Mouse (Mus musculus) midbrain, embryonic 14.5 days (tissue): ENCODE data around the gene Vmn1r104. TPM values are rescaled to one million over a fixed set of nuclear protein-coding genes. Genes with fewer than 3 reads are reported as not detected.
"Not testable (repeated sequence)": the region's sequence is repeated elsewhere in the genome, so short reads cannot be mapped to it uniquely, and the experiment has no call there.

Experiments used
- ATAC-seq: fragments of 200-750 bp; cut with Nextera tagmentation; 2 replicates; pipeline ENCODE4 v1.8.0; 2017; ENCODE audit warnings: moderate number of reproducible peaks, moderate library complexity; ENCODE audit not compliant: low FRiP score, low TSS enrichment
- DNase-seq: peaks from one replicate; pipeline ENCODE4 v3.0.0-alpha.2; 2015
- H3K27ac ChIP-seq: fragments of 300-500 bp; sonication (generic); replicated peaks from 2 replicates; pipeline ENCODE4 v1.5.1; 2014; ENCODE audit warnings: mild to moderate bottlenecking, low read depth, low read length, moderate library complexity
- H3K27me3 ChIP-seq: fragments of 300-500 bp; sonication (generic); 2 replicates; pipeline ENCODE4 v1.6.1; 2014; ENCODE audit warnings: low read length, control low read depth, mixed read lengths; ENCODE audit not compliant: control insufficient read depth, insufficient read depth
- H3K36me3 ChIP-seq: fragments of 300-500 bp; sonication (generic); 2 replicates; pipeline ENCODE4 v1.6.1; 2014; ENCODE audit warnings: low read length, control low read depth; ENCODE audit not compliant: control insufficient read depth, insufficient read depth
- H3K4me1 ChIP-seq: fragments of 300-500 bp; sonication (generic); 2 replicates; pipeline ENCODE4 v1.6.1; 2014; ENCODE audit warnings: mild to moderate bottlenecking, antibody characterized with exemption, low read length, control low read depth; ENCODE audit not compliant: control insufficient read depth, insufficient read depth
- H3K4me2 ChIP-seq: fragments of 300-500 bp; sonication (generic); 2 replicates; pipeline ENCODE4 v1.6.1; 2014; ENCODE audit warnings: mild to moderate bottlenecking, low read length, moderate library complexity
- H3K4me3 ChIP-seq: fragments of 300-500 bp; sonication (generic); replicated peaks from 2 replicates; pipeline ENCODE4 v1.5.1; 2014; ENCODE audit warnings: low read depth, low read length
- H3K9ac ChIP-seq: fragments of 300-500 bp; sonication (generic); replicated peaks from 2 replicates; pipeline ENCODE4 v1.6.1; 2014; ENCODE audit warnings: mild to moderate bottlenecking, low read length, moderate library complexity
- H3K9me3 ChIP-seq: fragments of 300-500 bp; sonication (generic); 2 replicates; pipeline ENCODE4 v1.6.1; 2016; ENCODE audit warnings: low read length, control low read depth, mixed read lengths; ENCODE audit not compliant: control insufficient read depth
- WGBS: fragments of 180-500 bp; shearing (Covaris S2); extraction: QIAGEN DNeasy Blood & Tissue Kit; methylation state at CpG from one replicate; pipeline ENCODE4 v1.1.7; 2014; 5-methylcytosine and 5-hydroxymethylcytosine counted together
- polyA plus RNA-seq: library from polyadenylated mRNA; unstranded; fragments of >200 nt; fragmentation: Nextera tagmentation; extraction: Ambion mirVana; gene quantifications from 2 replicates; pipeline ENCODE4 v1.2.1, GENCODE M21; 2014

The Vmn1r104 gene
- not detected in 2 replicates for polyA plus RNA-seq

DNA sequence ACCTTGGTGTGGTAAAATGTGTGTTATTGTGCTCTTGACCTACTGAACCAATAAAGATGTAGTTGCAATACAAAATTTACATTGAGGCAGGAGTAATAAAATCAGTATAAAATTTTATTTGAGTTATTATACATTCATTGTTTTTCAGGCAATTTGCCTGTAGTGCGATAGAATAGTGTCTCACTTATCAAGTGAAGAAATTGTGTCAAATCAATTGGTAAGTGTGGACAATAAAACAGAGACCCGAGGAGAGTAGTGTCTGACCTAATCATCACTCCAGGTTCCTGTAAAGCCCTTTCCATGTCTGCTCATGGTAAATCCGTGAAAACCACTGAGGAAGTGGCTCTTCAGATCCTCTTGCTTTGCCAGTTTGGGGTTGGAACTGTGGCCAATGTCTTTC is at the start of gene Vmn1r104:
TSS of gene Vmn1r104 (plus strand) at position 301 of the 400 bp plus-strand sequence.
- DNase-seq, H3K4me3 ChIP-seq, H3K4me1 ChIP-seq, H3K9ac ChIP-seq, H3K36me3 ChIP-seq, H3K4me2 ChIP-seq, H3K27me3 ChIP-seq, H3K27ac ChIP-seq, ATAC-seq, H3K9me3 ChIP-seq: not testable (repeated sequence)
- WGBS = no CpG with 5 or more reads among the region's 3 CpGs

DNA sequence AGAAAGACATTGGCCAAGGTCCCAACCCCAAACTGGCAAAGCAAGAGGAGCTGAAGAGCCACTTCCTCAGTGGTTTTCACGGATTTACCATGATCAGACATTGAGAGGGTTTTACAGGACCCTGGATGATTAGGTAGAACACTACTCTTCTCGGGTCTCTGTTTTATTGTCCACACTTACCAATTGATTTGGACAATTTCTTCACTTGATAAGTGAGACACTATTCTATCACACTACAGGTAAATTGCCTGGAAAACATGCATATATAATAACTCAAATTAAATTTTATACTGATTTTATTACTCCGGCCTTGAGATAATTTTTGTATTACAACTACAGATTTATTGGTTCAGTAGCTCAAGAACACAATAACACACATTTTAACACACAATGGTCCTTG is 23.2 kb upstream of the Vmn1r104 start, which contains the start of gene Vmn1r103:
TSS of gene Vmn1r103 (minus strand) at position 101 of the 400 bp plus-strand sequence.
- H3K9ac ChIP-seq, ATAC-seq, H3K9me3 ChIP-seq, H3K27ac ChIP-seq, H3K4me1 ChIP-seq, DNase-seq, H3K4me3 ChIP-seq, H3K27me3 ChIP-seq, H3K36me3 ChIP-seq, H3K4me2 ChIP-seq: not testable (repeated sequence)
- WGBS = no CpG with 5 or more reads among the region's 3 CpGs

DNA sequence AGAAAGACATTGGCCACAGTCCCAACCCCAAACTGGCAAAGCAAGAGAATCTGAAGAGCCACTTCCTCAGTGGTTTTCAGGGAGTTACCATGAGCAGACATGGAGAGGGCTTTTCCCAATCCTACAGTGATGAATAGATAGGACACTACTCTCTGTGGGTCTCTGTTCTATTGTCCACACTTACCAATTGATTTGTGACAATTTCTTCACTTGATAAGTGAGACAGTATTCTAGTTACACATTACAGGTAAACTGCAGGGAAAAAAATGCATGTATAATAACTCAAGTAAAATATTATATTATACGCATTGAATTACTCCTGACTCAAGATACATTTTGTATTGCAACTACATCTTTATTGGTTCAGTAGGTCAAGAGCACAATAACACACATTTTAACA is 12.0 kb downstream of the Vmn1r104 start, which contains the start of gene Gm5726:
TSS of gene Gm5726 (minus strand) at position 101 of the 400 bp plus-strand sequence.
- H3K4me2 ChIP-seq, H3K4me3 ChIP-seq, H3K9ac ChIP-seq, H3K36me3 ChIP-seq, H3K4me1 ChIP-seq, H3K9me3 ChIP-seq, ATAC-seq, H3K27me3 ChIP-seq, H3K27ac ChIP-seq, DNase-seq: not testable (repeated sequence)
- WGBS = no CpG with 5 or more reads among the region's 1 CpGs

DNA sequence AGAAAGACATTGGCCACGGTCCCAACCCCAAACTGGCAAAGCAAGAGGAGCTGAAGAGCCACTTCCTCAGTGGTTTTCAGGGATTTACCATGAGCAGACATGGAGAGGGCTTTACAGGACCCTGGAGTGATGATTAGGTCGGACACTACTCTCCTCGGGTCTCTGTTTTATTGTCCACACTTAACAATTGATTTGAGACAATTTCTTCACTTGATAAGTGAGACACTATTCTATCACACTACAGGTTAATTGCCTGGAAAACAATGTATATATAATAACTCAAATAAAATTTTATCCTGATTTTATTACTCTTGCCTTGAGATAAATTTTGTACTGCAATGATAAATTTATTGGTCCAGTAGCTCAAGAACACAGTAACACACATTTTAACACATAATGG is 42.5 kb downstream of the Vmn1r104 start, which contains the start of gene Gm4141:
TSS of gene Gm4141 (minus strand) at position 101 of the 400 bp plus-strand sequence.
- H3K4me2 ChIP-seq, DNase-seq, H3K9me3 ChIP-seq, H3K4me3 ChIP-seq, H3K27ac ChIP-seq, H3K4me1 ChIP-seq, H3K36me3 ChIP-seq, H3K9ac ChIP-seq, H3K27me3 ChIP-seq, ATAC-seq: not testable (repeated sequence)
- WGBS = no CpG with 5 or more reads among the region's 3 CpGs

Other genes with a start within 250 kb of the Vmn1r104 start
- not detected in 2 replicates for gene Gm4133, start 199.8 kb upstream of the Vmn1r104 start, polyA plus RNA-seq
- gene Gm5728, start 158.4 kb upstream of the Vmn1r104 start, polyA plus RNA-seq = not detected in 2 replicates
- not detected in 2 replicates for gene Vmn1r100, start 115.9 kb upstream of the Vmn1r104 start, polyA plus RNA-seq
- gene Vmn1r101, start 91.2 kb upstream of the Vmn1r104 start, polyA plus RNA-seq = not detected in 2 replicates
- not detected in 2 replicates for gene Gm10670, start 58.9 kb upstream of the Vmn1r104 start, polyA plus RNA-seq
- not detected in 2 replicates for gene Vmn1r103, start 23.3 kb upstream of the Vmn1r104 start, polyA plus RNA-seq
- not detected in 2 replicates for gene Gm5726, start 11.9 kb downstream of the Vmn1r104 start, polyA plus RNA-seq
- gene Gm4141, start 42.4 kb downstream of the Vmn1r104 start, polyA plus RNA-seq = not detected in 2 replicates
- gene Gm4513, start 65.2 kb downstream of the Vmn1r104 start, polyA plus RNA-seq = not detected in 2 replicates
- not detected in 2 replicates for gene Vmn1r107, start 135.1 kb downstream of the Vmn1r104 start, polyA plus RNA-seq
- gene Vmn1r111, start 169.4 kb downstream of the Vmn1r104 start, polyA plus RNA-seq = not detected in 2 replicates
- not detected in 2 replicates for gene Gm10668, start 196.8 kb downstream of the Vmn1r104 start, polyA plus RNA-seq
- gene Vmn1r112, start 237.3 kb downstream of the Vmn1r104 start, polyA plus RNA-seq = not detected in 2 replicates